Mouse (Mus musculus) liver, postnatal 0 days (tissue): ENCODE data around the gene Mxi1. TPM values are rescaled to one million over a fixed set of nuclear protein-coding genes. Genes with fewer than 3 reads are reported as not detected.

Experiments
- ATAC-seq: fragments of 200-750 bp; cut with Nextera tagmentation; 2 replicates; pipeline ENCODE4 v1.8.0; 2017; ENCODE audit warnings: mild to moderate bottlenecking, moderate library complexity
- DNase-seq: peaks from one replicate; pipeline ENCODE4 v3.0.0-alpha.2; 2016
- H3K27ac ChIP-seq: fragments of 300-500 bp; sonication (generic); 2 replicates; pipeline ENCODE4 v1.5.1; 2014; ENCODE audit warnings: antibody characterized with exemption, moderate library complexity, mild to moderate bottlenecking, low read depth
- H3K27me3 ChIP-seq: fragments of 300-500 bp; sonication (generic); 2 replicates; pipeline ENCODE4 v1.6.1; 2014; ENCODE audit warnings: low read length, control low read depth, mixed read lengths; ENCODE audit not compliant: insufficient read depth
- H3K36me3 ChIP-seq: fragments of 300-500 bp; sonication (generic); replicated peaks from 2 replicates; pipeline ENCODE4 v1.6.1; 2014; ENCODE audit warnings: mild to moderate bottlenecking, control low read depth, low read length, moderate library complexity, mixed read lengths; ENCODE audit not compliant: insufficient read depth
- H3K4me1 ChIP-seq: fragments of 300-500 bp; sonication (generic); 2 replicates; pipeline ENCODE4 v1.6.1; 2014; ENCODE audit warnings: antibody characterized with exemption, mild to moderate bottlenecking, control low read depth; ENCODE audit not compliant: insufficient read depth
- H3K4me2 ChIP-seq: fragments of 300-500 bp; sonication (generic); 2 replicates; pipeline ENCODE4 v1.6.1; 2014; ENCODE audit warnings: low read depth, mild to moderate bottlenecking, low read length, moderate library complexity, mixed read lengths
- H3K4me3 ChIP-seq: fragments of 300-500 bp; sonication (generic); 2 replicates; pipeline ENCODE4 v1.5.1; 2014; ENCODE audit warnings: low read depth, low read length
- H3K9ac ChIP-seq: fragments of 300-500 bp; sonication (generic); replicated peaks from 2 replicates; pipeline ENCODE4 v1.6.1; 2014; ENCODE audit warnings: mild to moderate bottlenecking, moderate library complexity
- H3K9me3 ChIP-seq: fragments of 300-500 bp; sonication (generic); 2 replicates; pipeline ENCODE4 v1.6.1; 2016; ENCODE audit warnings: mild to moderate bottlenecking, control low read depth, low read length, mixed read lengths
- CTCF ChIP-seq: sonication (generic); IDR thresholded peaks from 2 replicates; pipeline ENCODE4 v1.5.1; 2016; ENCODE audit warnings: antibody characterized with exemption, low read depth
- EP300 ChIP-seq: IDR thresholded peaks from 2 replicates; pipeline ENCODE4 v1.6.1; 2016; ENCODE audit warnings: antibody characterized with exemption, low read depth, mild to moderate bottlenecking
- WGBS: fragments of 180-500 bp; shearing (Covaris S2); extraction: QIAGEN DNeasy Blood & Tissue Kit; methylation state at CpG from one replicate; pipeline ENCODE4 v1.1.7; 2014; ENCODE audit not compliant: insufficient replicate concordance; 5-methylcytosine and 5-hydroxymethylcytosine counted together
- polyA plus RNA-seq: library from polyadenylated mRNA; unstranded; fragments of >200 nt; fragmentation: Nextera tagmentation; extraction: Ambion mirVana; gene quantifications from 2 replicates; pipeline ENCODE4 v1.2.1, GENCODE M21; 2015

Mxi1 gene
- polyA plus RNA-seq, 1 experiment from 2014 or later, result 24.5 TPM

- under 1% methylated on average over 75 of the region's 106 CpGs for WGBS
- ATAC-seq, result peak; percentile 85
- peaks cover 16% of the 10 kb centered on the region for H3K36me3 ChIP-seq
- H3K9ac ChIP-seq, result peak overlapping the region; percentile 81
- H3K4me2 ChIP-seq, result peak overlapping the region; percentile 100
- no peaks in the 10 kb centered on the region for H3K9me3 ChIP-seq
- H3K27me3 ChIP-seq, result no peaks in the 10 kb centered on the region
- TF ChIP-seq EP300 (no peak), CTCF (peak; percentile 85)
- peak; percentile 96 for DNase-seq
- peaks cover 29% of the 10 kb centered on the region for H3K4me1 ChIP-seq
- H3K4me3 ChIP-seq, result peak overlapping the region; percentile 94
- peak overlapping the region; percentile 69 for H3K27ac ChIP-seq
Observed at GRCm38 (mm10) chr19:53329221-53329991, 19.1 kb downstream of the Mxi1 start.

GRCm38 (mm10) chr19:53329992-53330381 lies 19.7 kb downstream of the Mxi1 start:
- Histone ChIP-seq H3K36me3 (peaks cover 16% of the 10 kb centered on the region), H3K4me2 (peak overlapping the region; percentile 100), H3K27me3 (no peaks in the 10 kb centered on the region), H3K4me3 (peak overlapping the region; percentile 94), H3K9me3 (no peaks in the 10 kb centered on the region), H3K9ac (peak overlapping the region; percentile 81), H3K27ac (peak overlapping the region; percentile 69), H3K4me1 (peaks cover 29% of the 10 kb centered on the region)
- under 1% methylated on average over 24 of the region's 29 CpGs for WGBS
- ATAC-seq, result peak; percentile 2
- peak; percentile 73 for DNase-seq
- TF ChIP-seq CTCF (no peak), EP300 (no peak)

- peaks cover 21% of the 10 kb centered on the region for H3K4me1 ChIP-seq
- no peak overlapping the region for H3K4me2 ChIP-seq
- H3K9me3 ChIP-seq, result no peaks in the 10 kb centered on the region
- ATAC-seq (no peak), DNase-seq (no peak)
- 70% methylated on average over 21 of the region's 21 CpGs for WGBS
- no peak overlapping the region for H3K9ac ChIP-seq
- H3K4me3 ChIP-seq, result no peak overlapping the region
- peaks cover 20% of the 10 kb centered on the region for H3K36me3 ChIP-seq
- TF ChIP-seq EP300 (no peak), CTCF (no peak)
- no peaks in the 10 kb centered on the region for H3K27me3 ChIP-seq
- peak overlapping the region; percentile 45; the same call in 1 of the 2 replicates for H3K27ac ChIP-seq
Observed at GRCm38 (mm10) chr19:53331882-53332500, 21.7 kb downstream of the Mxi1 start.

- no peak overlapping the region for H3K27ac ChIP-seq
- no peak for DNase-seq
- H3K36me3 ChIP-seq, result peaks cover 30% of the 10 kb centered on the region
- H3K4me1 ChIP-seq, result peaks cover 13% of the 10 kb centered on the region
- no peak overlapping the region for H3K9ac ChIP-seq
- no peak for ATAC-seq
- no peaks in the 10 kb centered on the region for H3K9me3 ChIP-seq
- TF ChIP-seq EP300 (no peak), CTCF (no peak)
- 62% methylated on average over 6 of the region's 6 CpGs for WGBS
- no peak overlapping the region for H3K4me3 ChIP-seq
- H3K27me3 ChIP-seq, result no peaks in the 10 kb centered on the region
- H3K4me2 ChIP-seq, result no peak overlapping the region
Observed at GRCm38 (mm10) chr19:53333730-53334129, 23.4 kb downstream of the Mxi1 start.

GRCm38 (mm10) chr19:53335241-53335640 lies 24.9 kb downstream of the Mxi1 start:
- H3K27ac ChIP-seq, result no peak overlapping the region
- TF ChIP-seq EP300, result no peak
- TF ChIP-seq CTCF, result no peak
- peaks cover 10% of the 10 kb centered on the region for H3K4me1 ChIP-seq
- H3K4me3 ChIP-seq, result no peak overlapping the region
- ATAC-seq (no peak), DNase-seq (no peak)
- no peaks in the 10 kb centered on the region for H3K27me3 ChIP-seq
- H3K9ac ChIP-seq, result no peak overlapping the region
- no peak overlapping the region for H3K4me2 ChIP-seq
- 88% methylated on average over 9 of the region's 9 CpGs for WGBS
- peaks cover 30% of the 10 kb centered on the region for H3K36me3 ChIP-seq
- no peaks in the 10 kb centered on the region for H3K9me3 ChIP-seq

- no peak for TF ChIP-seq CTCF
- no peak for TF ChIP-seq EP300
- H3K4me2 ChIP-seq, result 0 out of 2 replicates have a peak overlapping the region, but pooled peaks have one; percentile 28
Observed at GRCm38 (mm10) chr19:53340423-53340822, 30.1 kb downstream of the Mxi1 start.

More at GRCm38 (mm10) chr19:53340423-53340822, 30.1 kb downstream of the Mxi1 start:
- Histone ChIP-seq H3K9ac (no peak overlapping the region), H3K4me3 (no peak overlapping the region), H3K27ac (no peak overlapping the region), H3K27me3 (no peaks in the 10 kb centered on the region), H3K9me3 (no peaks in the 10 kb centered on the region), H3K4me1 (no peaks in the 10 kb centered on the region), H3K36me3 (peaks cover 13% of the 10 kb centered on the region)
- 0 out of 2 replicates have a peak, but pooled peaks have one; percentile 33 for ATAC-seq
- 27% methylated on average over 6 of the region's 6 CpGs for WGBS
- peak; percentile 59 for DNase-seq
